Mouse (Mus musculus): Measurements from ENCODE around the gene Gadl1. TPM values are rescaled to one million over a fixed set of nuclear protein-coding genes. Genes with fewer than 3 reads are reported as not detected.

The Gadl1 gene
- polyA plus RNA-seq, 1 experiment from 2014 or later = 0.50 TPM

GRCm38 (mm10) chr9:116100015-116100414 lies 190.8 kb downstream of the Gadl1 start:
- H3K36me3 ChIP-seq = peaks cover 10% of the 10 kb centered on the region
- H3K4me1 ChIP-seq (replicated peaks) = peaks cover 14% of the 10 kb centered on the region

GRCm38 (mm10) chr9:116101842-116102241 lies 192.6 kb downstream of the Gadl1 start:
- H3K27ac ChIP-seq = no peak overlapping the region
- H3K36me3 ChIP-seq = peaks cover 14% of the 10 kb centered on the region
- H3K4me1 ChIP-seq (replicated peaks) = peaks cover 14% of the 10 kb centered on the region
- no peak for ATAC-seq
- WGBS = 56% methylated on average over 11 of the region's 11 CpGs
- no peak overlapping the region for H3K4me2 ChIP-seq (replicated peaks)
- no peak overlapping the region for H3K4me3 ChIP-seq (replicated peaks)
- H3K9me3 ChIP-seq = no peaks in the 10 kb centered on the region
- no peak overlapping the region for H3K9ac ChIP-seq
- H3K27me3 ChIP-seq (replicated peaks) = no peaks in the 10 kb centered on the region

More at GRCm38 (mm10) chr9:116100015-116100414, 190.8 kb downstream of the Gadl1 start:
- 69% methylated on average over 9 of the region's 9 CpGs for WGBS
- Histone ChIP-seq H3K9me3 (no peaks in the 10 kb centered on the region), H3K27ac (no peak overlapping the region), H3K9ac (no peak overlapping the region), H3K27me3 (replicated peaks) (no peaks in the 10 kb centered on the region), H3K4me2 (replicated peaks) (no peak overlapping the region), H3K4me3 (replicated peaks) (no peak overlapping the region)
- ATAC-seq = no peak

- Histone ChIP-seq H3K4me1 (replicated peaks) (peaks cover 3% of the 10 kb centered on the region), H3K9ac (no peak overlapping the region), H3K4me3 (replicated peaks) (no peak overlapping the region), H3K9me3 (no peaks in the 10 kb centered on the region), H3K4me2 (replicated peaks) (no peak overlapping the region), H3K27ac (no peak overlapping the region), H3K36me3 (peaks cover 36% of the 10 kb centered on the region), H3K27me3 (replicated peaks) (no peaks in the 10 kb centered on the region)
- WGBS = 89% methylated on average over 17 of the region's 17 CpGs
- ATAC-seq = no peak
Measured at GRCm38 (mm10) chr9:116104770-116105169, 195.5 kb downstream of the Gadl1 start.

DNA sequence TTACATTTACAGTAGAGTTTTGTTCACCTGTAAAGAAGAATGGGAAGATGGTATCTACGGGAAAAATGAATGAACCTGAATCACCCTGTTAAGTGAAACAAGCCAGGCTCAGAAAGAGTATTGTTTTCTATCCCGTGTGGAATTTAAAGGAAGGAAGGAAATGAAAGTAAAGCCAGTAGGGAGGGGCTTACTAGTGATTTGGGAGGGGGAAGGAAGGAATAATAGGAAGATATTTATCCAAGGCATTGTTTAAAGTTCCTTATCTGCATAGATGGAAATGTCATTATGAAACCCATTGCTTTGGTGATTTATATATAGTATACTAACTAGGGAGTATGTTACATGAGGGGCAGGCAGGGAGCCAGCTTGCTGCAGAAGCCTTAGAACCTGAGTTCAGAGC lies 199.5 kb downstream of the Gadl1 start:
- no peaks in the 10 kb centered on the region for H3K27me3 ChIP-seq (replicated peaks)
- H3K4me3 ChIP-seq (replicated peaks) = no peak overlapping the region
- H3K9ac ChIP-seq = no peak overlapping the region
- peaks cover 42% of the 10 kb centered on the region for H3K36me3 ChIP-seq
- WGBS = 80% methylated on average over 2 of the region's 2 CpGs
- no peak for ATAC-seq
- H3K4me1 ChIP-seq (replicated peaks) = no peaks in the 10 kb centered on the region
- H3K4me2 ChIP-seq (replicated peaks) = no peak overlapping the region
- no peak overlapping the region for H3K27ac ChIP-seq
- no peaks in the 10 kb centered on the region for H3K9me3 ChIP-seq

GRCm38 (mm10) chr9:116111149-116111970 lies 202.1 kb downstream of the Gadl1 start:
- no peaks in the 10 kb centered on the region for H3K9me3 ChIP-seq
- no peak overlapping the region for H3K9ac ChIP-seq
- WGBS = 79% methylated on average over 9 of the region's 9 CpGs
- H3K4me1 ChIP-seq (replicated peaks) = no peaks in the 10 kb centered on the region
- ATAC-seq = no peak
- no peaks in the 10 kb centered on the region for H3K27me3 ChIP-seq (replicated peaks)
- peaks cover 34% of the 10 kb centered on the region for H3K36me3 ChIP-seq
- H3K4me2 ChIP-seq (replicated peaks) = no peak overlapping the region
- H3K27ac ChIP-seq = no peak overlapping the region
- H3K4me3 ChIP-seq (replicated peaks) = no peak overlapping the region

DNA sequence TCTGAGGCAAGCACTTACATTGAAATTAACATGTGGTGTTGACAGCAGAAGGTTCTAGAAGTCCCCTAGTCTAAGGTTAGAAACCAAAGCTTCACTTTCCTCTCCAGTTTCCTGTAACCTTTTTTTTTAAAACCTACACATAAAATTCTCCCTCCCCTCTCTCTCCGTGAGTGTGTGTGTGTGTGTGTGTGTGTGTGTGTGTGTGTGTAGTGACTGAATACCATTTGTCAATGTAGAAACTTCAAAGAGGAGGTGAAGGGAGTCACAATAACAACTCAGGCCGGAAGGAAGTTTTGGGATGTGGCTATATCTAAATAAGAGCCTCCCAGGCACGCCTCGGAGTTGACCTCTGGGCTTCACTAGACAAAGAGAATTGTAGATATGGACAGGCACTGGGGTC lies 205.1 kb downstream of the Gadl1 start:
- no peak overlapping the region for H3K4me3 ChIP-seq (replicated peaks)
- peaks cover 15% of the 10 kb centered on the region for H3K36me3 ChIP-seq
- H3K4me2 ChIP-seq (replicated peaks) = no peak overlapping the region
- H3K27ac ChIP-seq = no peak overlapping the region
- H3K9ac ChIP-seq = no peak overlapping the region
- no peaks in the 10 kb centered on the region for H3K27me3 ChIP-seq (replicated peaks)
- no peaks in the 10 kb centered on the region for H3K9me3 ChIP-seq
- WGBS = 20% methylated on average over 4 of the region's 4 CpGs
- no peaks in the 10 kb centered on the region for H3K4me1 ChIP-seq (replicated peaks)
- no peak for ATAC-seq

- peaks cover 6% of the 10 kb centered on the region for H3K36me3 ChIP-seq
- H3K4me3 ChIP-seq (replicated peaks) = no peak overlapping the region
- H3K27ac ChIP-seq = no peak overlapping the region
- H3K4me2 ChIP-seq (replicated peaks) = no peak overlapping the region
- ATAC-seq = no peak
- no peak overlapping the region for H3K9ac ChIP-seq
- H3K4me1 ChIP-seq (replicated peaks) = 0 out of 2 replicates have a peak, but pooled peaks cover under 1% of the 10 kb centered on the region
- no peaks in the 10 kb centered on the region for H3K27me3 ChIP-seq (replicated peaks)
- no peaks in the 10 kb centered on the region for H3K9me3 ChIP-seq
- WGBS = 91% methylated on average over 7 of the region's 7 CpGs
Measured at GRCm38 (mm10) chr9:116115875-116116274, 206.6 kb downstream of the Gadl1 start.

- Histone ChIP-seq H3K4me3 (replicated peaks) (no peak overlapping the region), H3K36me3 (peaks cover 6% of the 10 kb centered on the region), H3K4me2 (replicated peaks) (no peak overlapping the region), H3K4me1 (replicated peaks) (peaks cover 12% of the 10 kb centered on the region), H3K27ac (no peak overlapping the region), H3K27me3 (replicated peaks) (no peaks in the 10 kb centered on the region), H3K9ac (no peak overlapping the region), H3K9me3 (no peaks in the 10 kb centered on the region)
- 79% methylated on average over 8 of the region's 8 CpGs for WGBS
- ATAC-seq = no peak
Measured at GRCm38 (mm10) chr9:116118332-116118872, 209.1 kb downstream of the Gadl1 start.

DNA sequence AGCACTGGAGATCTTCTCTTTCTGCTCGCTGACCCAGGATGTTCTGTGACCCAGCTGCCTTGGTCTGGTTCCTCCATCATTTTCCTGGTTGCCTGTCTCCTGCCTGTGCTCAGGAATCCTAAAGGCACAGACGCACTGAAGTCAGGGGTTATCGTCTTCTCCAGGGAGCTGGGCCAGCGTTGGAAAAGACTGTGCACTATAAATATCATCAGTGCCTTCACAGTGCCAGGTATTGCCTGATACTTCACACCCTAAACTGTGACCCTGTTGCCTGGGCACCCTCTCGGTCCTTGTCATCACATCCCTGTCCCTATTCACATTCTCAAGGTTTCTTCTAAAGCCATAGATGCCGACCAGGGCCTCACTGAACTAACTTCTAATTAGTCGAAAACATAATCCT lies 210.7 kb downstream of the Gadl1 start:
- no peaks in the 10 kb centered on the region for H3K9me3 ChIP-seq
- H3K27me3 ChIP-seq (replicated peaks) = no peaks in the 10 kb centered on the region
- H3K9ac ChIP-seq = no peak overlapping the region
- 79% methylated on average over 7 of the region's 7 CpGs for WGBS
- H3K36me3 ChIP-seq = peaks cover 9% of the 10 kb centered on the region
- peaks cover 12% of the 10 kb centered on the region for H3K4me1 ChIP-seq (replicated peaks)
- no peak overlapping the region for H3K4me2 ChIP-seq (replicated peaks)
- no peak overlapping the region for H3K4me3 ChIP-seq (replicated peaks)
- no peak for ATAC-seq
- no peak overlapping the region for H3K27ac ChIP-seq

GRCm38 (mm10) chr9:116121472-116121871 lies 212.2 kb downstream of the Gadl1 start:
- Histone ChIP-seq H3K36me3 (peaks cover 20% of the 10 kb centered on the region), H3K4me3 (replicated peaks) (no peak overlapping the region), H3K4me2 (replicated peaks) (no peak overlapping the region), H3K9me3 (no peaks in the 10 kb centered on the region), H3K4me1 (replicated peaks) (peaks cover 12% of the 10 kb centered on the region), H3K27me3 (replicated peaks) (no peaks in the 10 kb centered on the region), H3K9ac (no peak overlapping the region), H3K27ac (peak overlapping the region; percentile 64; the same call in 1 of the 2 replicates)
- WGBS = 51% methylated on average over 7 of the region's 7 CpGs
- ATAC-seq = no peak; the same call in 1 of the 2 replicates

- 0 out of 2 replicates have a peak, but pooled peaks have one; percentile 40 for ATAC-seq
- peaks cover 25% of the 10 kb centered on the region for H3K36me3 ChIP-seq
- peak overlapping the region; percentile 80 for H3K27ac ChIP-seq
- no peak overlapping the region for H3K4me2 ChIP-seq (replicated peaks)
- H3K9me3 ChIP-seq = no peaks in the 10 kb centered on the region
- no peaks in the 10 kb centered on the region for H3K27me3 ChIP-seq (replicated peaks)
- WGBS = 52% methylated on average over 6 of the region's 6 CpGs
- H3K9ac ChIP-seq = no peak overlapping the region
- H3K4me1 ChIP-seq (replicated peaks) = peaks cover 12% of the 10 kb centered on the region
- H3K4me3 ChIP-seq (replicated peaks) = no peak overlapping the region
Measured at GRCm38 (mm10) chr9:116122544-116122943, 213.3 kb downstream of the Gadl1 start.

DNA sequence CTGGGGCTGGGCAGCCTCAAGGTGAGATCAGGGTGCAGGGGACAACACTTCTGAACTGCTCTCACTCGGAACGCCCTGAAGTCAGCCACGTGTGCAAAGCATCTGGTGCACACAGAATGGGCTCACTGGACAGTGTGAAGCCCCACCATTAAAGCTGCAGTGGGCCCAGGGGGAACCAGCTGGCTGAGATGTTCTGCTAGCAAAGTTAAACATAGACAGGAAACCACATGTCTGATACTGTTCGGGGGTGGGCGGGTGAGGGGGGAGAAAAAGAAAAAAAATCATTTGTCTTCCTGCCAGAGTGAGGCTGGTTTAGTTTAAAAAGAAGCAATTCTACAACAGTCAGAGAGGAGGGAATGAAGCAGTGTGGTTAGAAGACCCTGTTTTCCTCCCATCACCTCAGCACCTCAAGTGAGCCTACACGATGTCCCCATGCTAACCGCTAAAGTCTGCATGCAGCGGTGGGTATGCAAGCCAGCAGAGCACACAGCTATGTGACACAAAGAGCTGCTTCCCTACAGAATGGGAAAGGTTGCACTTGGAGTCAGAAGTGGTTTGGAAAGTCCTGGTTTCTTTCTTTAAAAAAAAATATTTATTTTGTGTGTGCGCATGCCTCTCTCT lies 213.8 kb downstream of the Gadl1 start:
- Histone ChIP-seq H3K4me2 (replicated peaks) (no peak overlapping the region), H3K27me3 (replicated peaks) (no peaks in the 10 kb centered on the region), H3K4me1 (replicated peaks) (peaks cover 12% of the 10 kb centered on the region), H3K9ac (no peak overlapping the region), H3K9me3 (no peaks in the 10 kb centered on the region), H3K4me3 (replicated peaks) (no peak overlapping the region), H3K27ac (peak overlapping the region; percentile 80), H3K36me3 (peaks cover 28% of the 10 kb centered on the region)
- 42% methylated on average over 9 of the region's 9 CpGs for WGBS
- peak; percentile 78 for ATAC-seq

Data from intestine, embryonic 15.5 days (tissue).